Mouse (Mus musculus): ENCODE data around the gene Dgkh. TPM values are rescaled to one million over a fixed set of nuclear protein-coding genes. Genes with fewer than 3 reads are reported as not detected.
A peak's percentile ranks its signal among the peaks of the same experiment; 100 is the strongest.

Dgkh gene
- 2.4 and 2.8 TPM in 2 replicates for polyA plus RNA-seq (2015; fragmentation: Nextera tagmentation; extraction: Ambion mirVana)

GRCm38 (mm10) chr14:78732617-78733312 is at the start of gene Dgkh:
Gene Dgkh, minus strand, starts transcription at chr14:78732776.
- Histone ChIP-seq H3K4me2 (ENCODE audit: low read length) (peak within 1 kb of the TSS; percentile 94), H3K4me1 (replicated peaks; ENCODE audit: control insufficient read depth, insufficient read depth, low read length) (peaks cover 11% of the 10 kb centered on the region), H3K9me3 (ENCODE audit: control insufficient read depth, low read length) (no peaks in the 10 kb centered on the region), H3K9ac (replicated peaks; ENCODE audit: low read depth, low read length) (peak within 1 kb of the TSS; percentile 72), H3K27ac (ENCODE audit: low read length) (peak within 1 kb of the TSS; percentile 71), H3K36me3 (ENCODE audit: control insufficient read depth, insufficient read depth) (no peaks in the 10 kb centered on the region), H3K4me3 (replicated peaks; ENCODE audit: low read length) (peak within 1 kb of the TSS; percentile 54), H3K27me3 (replicated peaks; ENCODE audit: control insufficient read depth, insufficient read depth, low read length) (no peaks in the 10 kb centered on the region)
- WGBS = 0% methylated on average over 50 of the region's 71 CpGs
- peak; percentile 96 for ATAC-seq

- no peak overlapping the region for H3K4me3 ChIP-seq (replicated peaks; ENCODE audit: low read length)
- WGBS = 49% methylated on average over 18 of the region's 18 CpGs
- H3K27ac ChIP-seq (ENCODE audit: low read length) = no peak overlapping the region
- peak overlapping the region; percentile 43 for H3K4me2 ChIP-seq (ENCODE audit: low read length)
- no peaks in the 10 kb centered on the region for H3K9me3 ChIP-seq (ENCODE audit: control insufficient read depth, low read length)
- peaks cover 12% of the 10 kb centered on the region for H3K4me1 ChIP-seq (replicated peaks; ENCODE audit: control insufficient read depth, insufficient read depth, low read length)
- H3K9ac ChIP-seq (replicated peaks; ENCODE audit: low read depth, low read length) = no peak overlapping the region
- ATAC-seq = 0 out of 2 replicates have a peak, but pooled peaks have one; percentile 20
- no peaks in the 10 kb centered on the region for H3K36me3 ChIP-seq (ENCODE audit: control insufficient read depth, insufficient read depth)
- no peaks in the 10 kb centered on the region for H3K27me3 ChIP-seq (replicated peaks; ENCODE audit: control insufficient read depth, insufficient read depth, low read length)
Measured at GRCm38 (mm10) chr14:78777215-78777614, 44.6 kb upstream of the Dgkh start.

- Histone ChIP-seq H3K4me3 (replicated peaks; ENCODE audit: low read length) (no peak overlapping the region), H3K4me1 (replicated peaks; ENCODE audit: control insufficient read depth, insufficient read depth, low read length) (peaks cover 12% of the 10 kb centered on the region), H3K36me3 (ENCODE audit: control insufficient read depth, insufficient read depth) (no peaks in the 10 kb centered on the region), H3K27me3 (replicated peaks; ENCODE audit: control insufficient read depth, insufficient read depth, low read length) (no peaks in the 10 kb centered on the region), H3K9ac (replicated peaks; ENCODE audit: low read depth, low read length) (no peak overlapping the region), H3K9me3 (ENCODE audit: control insufficient read depth, low read length) (no peaks in the 10 kb centered on the region), H3K27ac (ENCODE audit: low read length) (no peak overlapping the region), H3K4me2 (ENCODE audit: low read length) (peak overlapping the region; percentile 43)
- WGBS = 6% methylated on average over 8 of the region's 8 CpGs
- ATAC-seq = peak; percentile 26; the same call in 1 of the 2 replicates
Measured at GRCm38 (mm10) chr14:78776659-78777058, 44.1 kb upstream of the Dgkh start.

- Histone ChIP-seq H3K4me1 (replicated peaks; ENCODE audit: control insufficient read depth, insufficient read depth, low read length) (peaks cover 12% of the 10 kb centered on the region), H3K9ac (replicated peaks; ENCODE audit: low read depth, low read length) (no peak overlapping the region), H3K9me3 (ENCODE audit: control insufficient read depth, low read length) (no peaks in the 10 kb centered on the region), H3K4me2 (ENCODE audit: low read length) (no peak overlapping the region), H3K27me3 (replicated peaks; ENCODE audit: control insufficient read depth, insufficient read depth, low read length) (no peaks in the 10 kb centered on the region), H3K36me3 (ENCODE audit: control insufficient read depth, insufficient read depth) (no peaks in the 10 kb centered on the region), H3K4me3 (replicated peaks; ENCODE audit: low read length) (no peak overlapping the region), H3K27ac (ENCODE audit: low read length) (no peak overlapping the region)
- 71% methylated on average over 14 of the region's 14 CpGs for WGBS
- no peak for ATAC-seq
Measured at GRCm38 (mm10) chr14:78775699-78776098, 43.1 kb upstream of the Dgkh start.

- peaks cover 12% of the 10 kb centered on the region for H3K4me1 ChIP-seq (replicated peaks; ENCODE audit: control insufficient read depth, insufficient read depth, low read length)
- no peak overlapping the region for H3K4me2 ChIP-seq (ENCODE audit: low read length)
- no peaks in the 10 kb centered on the region for H3K36me3 ChIP-seq (ENCODE audit: control insufficient read depth, insufficient read depth)
- no peaks in the 10 kb centered on the region for H3K27me3 ChIP-seq (replicated peaks; ENCODE audit: control insufficient read depth, insufficient read depth, low read length)
- H3K9ac ChIP-seq (replicated peaks; ENCODE audit: low read depth, low read length) = no peak overlapping the region
- H3K9me3 ChIP-seq (ENCODE audit: control insufficient read depth, low read length) = no peaks in the 10 kb centered on the region
- no peak overlapping the region for H3K27ac ChIP-seq (ENCODE audit: low read length)
- 50% methylated on average over 6 of the region's 6 CpGs for WGBS
- no peak overlapping the region for H3K4me3 ChIP-seq (replicated peaks; ENCODE audit: low read length)
- ATAC-seq = no peak
Measured at GRCm38 (mm10) chr14:78775226-78775625, 42.6 kb upstream of the Dgkh start.

- ATAC-seq = no peak
- 8% methylated on average over 3 of the region's 3 CpGs for WGBS
Measured at GRCm38 (mm10) chr14:78770457-78770856, 37.9 kb upstream of the Dgkh start.

GRCm38 (mm10) chr14:78761064-78761463 is 28.5 kb upstream of the Dgkh start:
- Histone ChIP-seq H3K4me2 (ENCODE audit: low read length) (no peak overlapping the region), H3K4me1 (replicated peaks; ENCODE audit: control insufficient read depth, insufficient read depth, low read length) (no peaks in the 10 kb centered on the region; the same call in 1 of the 2 replicates), H3K27ac (ENCODE audit: low read length) (no peak overlapping the region), H3K9me3 (ENCODE audit: control insufficient read depth, low read length) (no peaks in the 10 kb centered on the region), H3K27me3 (replicated peaks; ENCODE audit: control insufficient read depth, insufficient read depth, low read length) (no peaks in the 10 kb centered on the region), H3K4me3 (replicated peaks; ENCODE audit: low read length) (no peak overlapping the region), H3K9ac (replicated peaks; ENCODE audit: low read depth, low read length) (no peak overlapping the region), H3K36me3 (ENCODE audit: control insufficient read depth, insufficient read depth) (no peaks in the 10 kb centered on the region)
- WGBS = 79% methylated on average over 2 of the region's 2 CpGs
- no peak for ATAC-seq

More at GRCm38 (mm10) chr14:78770457-78770856, 37.9 kb upstream of the Dgkh start:
- Histone ChIP-seq H3K36me3 (ENCODE audit: control insufficient read depth, insufficient read depth) (no peaks in the 10 kb centered on the region), H3K4me1 (replicated peaks; ENCODE audit: control insufficient read depth, insufficient read depth, low read length) (no peaks in the 10 kb centered on the region), H3K27me3 (replicated peaks; ENCODE audit: control insufficient read depth, insufficient read depth, low read length) (no peaks in the 10 kb centered on the region), H3K9me3 (ENCODE audit: control insufficient read depth, low read length) (no peaks in the 10 kb centered on the region), H3K4me3 (replicated peaks; ENCODE audit: low read length) (no peak overlapping the region), H3K4me2 (ENCODE audit: low read length) (no peak overlapping the region), H3K27ac (ENCODE audit: low read length) (no peak overlapping the region), H3K9ac (replicated peaks; ENCODE audit: low read depth, low read length) (no peak overlapping the region)

GRCm38 (mm10) chr14:78759491-78759890 is 26.9 kb upstream of the Dgkh start:
- no peak for ATAC-seq
- Histone ChIP-seq H3K27ac (ENCODE audit: low read length) (no peak overlapping the region), H3K4me1 (replicated peaks; ENCODE audit: control insufficient read depth, insufficient read depth, low read length) (no peaks in the 10 kb centered on the region; the same call in 1 of the 2 replicates), H3K36me3 (ENCODE audit: control insufficient read depth, insufficient read depth) (no peaks in the 10 kb centered on the region), H3K27me3 (replicated peaks; ENCODE audit: control insufficient read depth, insufficient read depth, low read length) (no peaks in the 10 kb centered on the region), H3K4me2 (ENCODE audit: low read length) (no peak overlapping the region), H3K4me3 (replicated peaks; ENCODE audit: low read length) (no peak overlapping the region), H3K9me3 (ENCODE audit: control insufficient read depth, low read length) (no peaks in the 10 kb centered on the region), H3K9ac (replicated peaks; ENCODE audit: low read depth, low read length) (no peak overlapping the region)
- WGBS = 22% methylated on average over 3 of the region's 3 CpGs

GRCm38 (mm10) chr14:78755316-78755715 is 22.7 kb upstream of the Dgkh start:
- Histone ChIP-seq H3K9me3 (ENCODE audit: control insufficient read depth, low read length) (no peaks in the 10 kb centered on the region), H3K27ac (ENCODE audit: low read length) (no peak overlapping the region), H3K4me2 (ENCODE audit: low read length) (no peak overlapping the region), H3K9ac (replicated peaks; ENCODE audit: low read depth, low read length) (no peak overlapping the region), H3K4me3 (replicated peaks; ENCODE audit: low read length) (no peak overlapping the region), H3K4me1 (replicated peaks; ENCODE audit: control insufficient read depth, insufficient read depth, low read length) (no peaks in the 10 kb centered on the region; the same call in 1 of the 2 replicates), H3K36me3 (ENCODE audit: control insufficient read depth, insufficient read depth) (no peaks in the 10 kb centered on the region), H3K27me3 (replicated peaks; ENCODE audit: control insufficient read depth, insufficient read depth, low read length) (no peaks in the 10 kb centered on the region)
- ATAC-seq = no peak
- 83% methylated on average over 1 of the region's 1 CpGs for WGBS

Data from forebrain, embryonic 16.5 days (tissue).